Mouse (Mus musculus) hindbrain, embryonic 13.5 days (tissue): ENCODE data around the gene Nucks1. TPM values are rescaled to one million over a fixed set of nuclear protein-coding genes. Genes with fewer than 3 reads are reported as not detected.

Source experiments
- ATAC-seq: fragments of 200-750 bp; cut with Nextera tagmentation; 2 replicates; pipeline ENCODE4 v1.8.0; 2017; ENCODE audit warnings: moderate TSS enrichment; ENCODE audit not compliant: low FRiP score
- H3K27ac ChIP-seq: fragments of 300-500 bp; sonication (generic); 2 replicates; pipeline ENCODE4 v1.5.1; 2015; ENCODE audit warnings: inconsistent platforms, mild to moderate bottlenecking, moderate library complexity
- H3K27me3 ChIP-seq: fragments of 300-500 bp; sonication (generic); 2 replicates; pipeline ENCODE4 v1.6.1; 2015; ENCODE audit warnings: mild to moderate bottlenecking, inconsistent platforms
- H3K36me3 ChIP-seq: fragments of 300-500 bp; sonication (generic); 2 replicates; pipeline ENCODE4 v1.6.1; 2015; ENCODE audit warnings: mild to moderate bottlenecking, inconsistent platforms
- H3K4me1 ChIP-seq: fragments of 300-500 bp; sonication (generic); replicated peaks from 2 replicates; pipeline ENCODE4 v1.6.1; 2015; ENCODE audit warnings: inconsistent platforms
- H3K4me2 ChIP-seq: fragments of 300-500 bp; sonication (generic); 2 replicates; pipeline ENCODE4 v1.6.1; 2015; ENCODE audit warnings: inconsistent platforms, mild to moderate bottlenecking, moderate library complexity
- H3K4me3 ChIP-seq: fragments of 300-500 bp; sonication (generic); 2 replicates; pipeline ENCODE4 v1.5.1; 2015; ENCODE audit warnings: mild to moderate bottlenecking, inconsistent platforms
- H3K9ac ChIP-seq: fragments of 300-500 bp; sonication (generic); 2 replicates; pipeline ENCODE4 v1.6.1; 2015; ENCODE audit warnings: mild to moderate bottlenecking, inconsistent platforms
- H3K9me3 ChIP-seq: fragments of 300-500 bp; sonication (generic); 2 replicates; pipeline ENCODE4 v1.6.1; 2016; ENCODE audit warnings: inconsistent platforms
- WGBS: fragments of 180-500 bp; shearing (Covaris S2); methylation state at CpG from one replicate; pipeline ENCODE4 v1.1.7; 2015; 5-methylcytosine and 5-hydroxymethylcytosine counted together
- polyA plus RNA-seq: library from polyadenylated mRNA; unstranded; fragments of >200 nt; fragmentation: Nextera tagmentation; extraction: Ambion mirVana; gene quantifications from 2 replicates; pipeline ENCODE4 v1.2.1, GENCODE M21; 2015

Nucks1 gene
- polyA plus RNA-seq = 58.4 and 61.6 TPM in 2 replicates

- Histone ChIP-seq H3K4me2 (peak within 1 kb of the TSS; percentile 78), H3K4me1 (peaks cover 22% of the 10 kb centered on the region), H3K27ac (peak within 1 kb of the TSS; percentile 98), H3K9me3 (no peaks in the 10 kb centered on the region), H3K36me3 (peaks cover 3% of the 10 kb centered on the region; the same call in 1 of the 2 replicates), H3K27me3 (peaks cover 21% of the 10 kb centered on the region; the same call in 1 of the 2 replicates), H3K9ac (peak within 1 kb of the TSS; percentile 93), H3K4me3 (peak within 1 kb of the TSS; percentile 93)
- ATAC-seq = peak; percentile 99
- under 1% methylated on average over 35 of the region's 35 CpGs for WGBS
Measured at GRCm38 (mm10) chr1:131910001-131910648, at the start of gene Nucks1. Gene Nucks1 (plus strand): TSS chr1:131910534.

- Histone ChIP-seq H3K4me3 (no peak overlapping the region), H3K9me3 (no peaks in the 10 kb centered on the region), H3K27ac (no peak overlapping the region), H3K4me1 (no peaks in the 10 kb centered on the region), H3K27me3 (no peaks in the 10 kb centered on the region), H3K9ac (no peak overlapping the region), H3K4me2 (no peak overlapping the region), H3K36me3 (no peaks in the 10 kb centered on the region)
- 89% methylated on average over 4 of the region's 4 CpGs for WGBS
- no peak for ATAC-seq
Measured at GRCm38 (mm10) chr1:131861811-131862210, 48.5 kb upstream of the Nucks1 start.

DNA sequence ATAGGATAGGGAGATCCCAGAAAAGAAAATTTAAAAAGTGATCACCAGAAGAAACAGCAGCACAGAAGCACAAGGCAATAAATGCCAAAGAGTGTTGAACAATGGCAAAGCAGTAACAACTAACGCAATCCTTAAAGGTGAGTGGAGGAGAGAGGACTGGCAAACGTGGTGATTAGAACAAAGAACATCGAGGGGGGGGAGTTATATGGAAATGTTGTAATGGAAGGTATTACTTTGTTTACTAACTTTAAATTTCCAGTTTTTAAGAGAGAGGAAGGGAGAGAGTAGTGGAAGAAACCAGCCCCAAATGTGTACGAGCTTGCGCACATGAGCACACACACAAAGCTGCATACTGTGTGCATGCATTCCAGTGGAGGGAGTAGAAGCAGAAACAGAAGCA is 44.7 kb upstream of the Nucks1 start:
- H3K9ac ChIP-seq = no peak overlapping the region
- WGBS = 82% methylated on average over 5 of the region's 5 CpGs
- no peak for ATAC-seq
- no peak overlapping the region for H3K4me3 ChIP-seq
- no peak overlapping the region for H3K4me2 ChIP-seq
- no peaks in the 10 kb centered on the region for H3K36me3 ChIP-seq
- peaks cover 9% of the 10 kb centered on the region for H3K27me3 ChIP-seq
- H3K9me3 ChIP-seq = no peaks in the 10 kb centered on the region
- H3K4me1 ChIP-seq = peaks cover 5% of the 10 kb centered on the region
- no peak overlapping the region for H3K27ac ChIP-seq

DNA sequence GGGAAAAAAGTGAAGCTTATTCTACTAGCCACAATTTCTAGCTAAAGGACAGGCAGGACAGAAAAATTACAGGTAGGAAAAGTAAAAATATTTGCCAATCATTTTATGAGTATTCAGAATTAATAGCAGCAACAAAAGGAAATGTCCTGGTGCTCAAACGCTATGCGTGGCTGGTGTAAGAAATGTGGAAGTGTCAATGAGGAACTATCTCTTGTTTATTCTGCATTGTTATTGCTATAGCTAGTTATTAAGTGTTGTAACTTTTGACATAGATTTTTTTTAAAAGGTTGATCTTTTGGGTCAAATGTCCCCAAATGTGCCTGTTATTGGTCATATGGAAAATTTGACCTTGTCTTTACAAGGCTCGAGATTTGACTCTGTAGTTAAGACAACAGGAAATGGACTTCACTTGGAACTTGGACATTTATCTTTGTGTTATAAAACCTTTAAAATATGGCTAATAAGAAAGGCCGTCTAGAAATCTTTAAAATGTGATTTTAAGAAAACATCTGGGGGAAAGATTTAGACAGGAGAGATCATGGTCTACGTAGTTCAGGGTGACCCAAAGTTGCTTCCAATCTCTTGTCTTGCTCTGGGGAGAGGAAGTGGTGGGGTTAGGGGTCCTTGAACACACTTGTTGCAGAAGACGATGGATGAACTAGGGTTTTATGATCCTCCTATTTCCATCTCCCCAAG is 43.9 kb upstream of the Nucks1 start:
- 83% methylated on average over 6 of the region's 6 CpGs for WGBS
- no peak overlapping the region for H3K4me2 ChIP-seq
- H3K4me1 ChIP-seq = peaks cover 5% of the 10 kb centered on the region
- no peaks in the 10 kb centered on the region for H3K36me3 ChIP-seq
- H3K9ac ChIP-seq = no peak overlapping the region
- peaks cover 9% of the 10 kb centered on the region for H3K27me3 ChIP-seq
- peak; percentile 60; the same call in 1 of the 2 replicates for ATAC-seq
- H3K9me3 ChIP-seq = no peaks in the 10 kb centered on the region
- no peak overlapping the region for H3K27ac ChIP-seq
- no peak overlapping the region for H3K4me3 ChIP-seq

GRCm38 (mm10) chr1:131867093-131867945 is 43.0 kb upstream of the Nucks1 start, which contains the start of gene Rab29:
Gene Rab29 (plus strand): TSS chr1:131867224.
- H3K4me1 ChIP-seq = peaks cover 5% of the 10 kb centered on the region
- peak within 1 kb of the TSS; percentile 75 for H3K4me2 ChIP-seq
- WGBS = 2% methylated on average over 46 of the region's 46 CpGs

GRCm38 (mm10) chr1:131867946-131868290 is 42.4 kb upstream of the Nucks1 start:
- peak overlapping the region; percentile 75 for H3K4me2 ChIP-seq
- no peaks in the 10 kb centered on the region for H3K9me3 ChIP-seq
- H3K4me3 ChIP-seq = peak overlapping the region; percentile 55
- no peak overlapping the region for H3K27ac ChIP-seq
- no peaks in the 10 kb centered on the region for H3K36me3 ChIP-seq
- WGBS = 33% methylated on average over 10 of the region's 10 CpGs
- H3K9ac ChIP-seq = peak overlapping the region; percentile 67
- H3K27me3 ChIP-seq = peaks cover 9% of the 10 kb centered on the region
- H3K4me1 ChIP-seq = peaks cover 5% of the 10 kb centered on the region
- 0 out of 2 replicates have a peak, but pooled peaks have one; percentile 17 for ATAC-seq

More at GRCm38 (mm10) chr1:131867093-131867945, 43.0 kb upstream of the Nucks1 start, which contains the start of gene Rab29:
- H3K4me3 ChIP-seq = peak within 1 kb of the TSS; percentile 55
- no peak within 1 kb of the TSS for H3K27ac ChIP-seq
- H3K27me3 ChIP-seq = peaks cover 9% of the 10 kb centered on the region
- peak within 1 kb of the TSS; percentile 67 for H3K9ac ChIP-seq
- ATAC-seq = peak; percentile 97
- H3K9me3 ChIP-seq = no peaks in the 10 kb centered on the region
- no peaks in the 10 kb centered on the region for H3K36me3 ChIP-seq

DNA sequence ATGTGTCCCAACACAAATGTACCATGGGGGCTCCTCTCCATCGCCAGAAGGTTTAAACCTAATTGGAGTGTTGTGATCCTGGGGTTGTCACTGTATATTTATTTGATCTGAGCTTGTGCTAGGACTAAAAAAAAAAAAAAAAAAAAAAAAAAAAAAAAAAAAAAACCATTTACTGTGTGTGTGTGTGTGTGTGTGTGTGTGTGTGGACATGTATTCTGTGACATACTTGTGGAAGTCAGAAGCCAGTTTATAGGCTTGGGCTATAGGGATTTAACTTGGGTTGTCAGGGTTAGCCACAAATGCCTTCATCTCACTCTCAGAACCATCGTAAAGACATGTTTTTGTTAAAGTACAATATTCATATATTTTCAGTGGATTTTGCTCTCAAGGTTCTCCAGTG is 40.8 kb upstream of the Nucks1 start:
- H3K36me3 ChIP-seq = no peaks in the 10 kb centered on the region
- no peak overlapping the region for H3K27ac ChIP-seq
- H3K9me3 ChIP-seq = no peaks in the 10 kb centered on the region
- peaks cover 9% of the 10 kb centered on the region for H3K27me3 ChIP-seq
- WGBS = 89% methylated on average over 2 of the region's 2 CpGs
- H3K4me3 ChIP-seq = no peak overlapping the region
- no peak overlapping the region for H3K4me2 ChIP-seq
- no peak overlapping the region for H3K9ac ChIP-seq
- peaks cover 5% of the 10 kb centered on the region for H3K4me1 ChIP-seq
- no peak for ATAC-seq

DNA sequence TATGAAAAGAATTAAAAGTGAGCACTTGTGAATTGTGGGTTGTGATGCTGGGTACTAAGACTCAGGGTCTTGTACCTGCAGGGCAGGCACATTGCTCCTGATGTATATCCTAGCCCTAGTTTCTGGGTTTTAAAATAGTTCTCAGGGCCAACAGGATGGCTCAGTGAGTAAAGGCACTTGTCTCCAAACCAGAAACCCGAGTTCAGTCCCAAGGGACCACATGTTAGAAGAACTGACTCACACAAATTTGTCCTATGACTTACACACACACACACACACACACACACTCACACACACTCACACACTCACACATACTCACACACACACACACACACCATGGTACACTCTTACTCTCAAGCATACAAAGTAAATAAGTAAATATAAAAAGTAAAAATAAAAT is 37.5 kb upstream of the Nucks1 start:
- no peak overlapping the region for H3K4me2 ChIP-seq

GRCm38 (mm10) chr1:131879816-131880215 is 30.5 kb upstream of the Nucks1 start:
- H3K4me2 ChIP-seq = no peak overlapping the region
- H3K4me1 ChIP-seq = no peaks in the 10 kb centered on the region
- H3K9ac ChIP-seq = no peak overlapping the region
- no peak overlapping the region for H3K27ac ChIP-seq
- no peaks in the 10 kb centered on the region for H3K9me3 ChIP-seq
- 77% methylated on average over 2 of the region's 2 CpGs for WGBS
- no peaks in the 10 kb centered on the region for H3K27me3 ChIP-seq
- no peak for ATAC-seq
- H3K36me3 ChIP-seq = no peaks in the 10 kb centered on the region
- H3K4me3 ChIP-seq = no peak overlapping the region

More for the DNA sequence above, 37.5 kb upstream of the Nucks1 start:
- no peak overlapping the region for H3K4me3 ChIP-seq
- ATAC-seq = no peak
- no peaks in the 10 kb centered on the region for H3K36me3 ChIP-seq
- no peak overlapping the region for H3K9ac ChIP-seq
- H3K27ac ChIP-seq = no peak overlapping the region
- WGBS = 86% methylated on average over 1 of the region's 1 CpGs
- peaks cover under 1% of the 10 kb centered on the region; the same call in 1 of the 2 replicates for H3K4me1 ChIP-seq
- H3K27me3 ChIP-seq = peaks cover 5% of the 10 kb centered on the region
- H3K9me3 ChIP-seq = no peaks in the 10 kb centered on the region

- Histone ChIP-seq H3K4me2 (no peak overlapping the region), H3K4me1 (no peaks in the 10 kb centered on the region), H3K9ac (no peak overlapping the region), H3K27ac (no peak overlapping the region), H3K36me3 (no peaks in the 10 kb centered on the region), H3K4me3 (no peak overlapping the region), H3K9me3 (no peaks in the 10 kb centered on the region), H3K27me3 (no peaks in the 10 kb centered on the region)
- ATAC-seq = no peak
- 67% methylated on average over 2 of the region's 2 CpGs for WGBS
Measured at GRCm38 (mm10) chr1:131882787-131883186, 27.5 kb upstream of the Nucks1 start.

DNA sequence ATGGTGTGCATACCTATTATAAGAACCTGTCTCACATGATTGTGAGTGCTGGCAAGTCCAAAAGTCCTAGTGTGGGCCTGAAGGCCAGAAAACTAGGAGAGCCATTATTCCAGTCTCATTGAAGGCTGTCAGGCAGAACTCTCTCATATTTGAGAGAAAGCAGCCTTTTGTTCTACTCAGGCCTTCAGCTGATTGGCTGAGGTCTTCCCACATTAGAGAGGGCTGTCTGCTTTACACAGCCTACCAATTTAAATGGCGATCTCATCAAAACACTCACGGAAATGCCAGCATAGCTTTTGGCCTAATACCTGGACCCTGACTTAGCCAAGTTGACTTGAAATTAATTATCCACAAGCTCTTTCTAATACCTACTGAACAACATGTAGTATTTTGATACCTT is 24.2 kb upstream of the Nucks1 start:
- H3K9me3 ChIP-seq = no peaks in the 10 kb centered on the region
- no peak overlapping the region for H3K4me3 ChIP-seq
- no peak overlapping the region for H3K4me2 ChIP-seq
- H3K27ac ChIP-seq = no peak overlapping the region
- H3K27me3 ChIP-seq = no peaks in the 10 kb centered on the region
- no peaks in the 10 kb centered on the region for H3K36me3 ChIP-seq
- H3K4me1 ChIP-seq = no peaks in the 10 kb centered on the region
- no peak for ATAC-seq
- WGBS = 71% methylated on average over 2 of the region's 2 CpGs
- no peak overlapping the region for H3K9ac ChIP-seq

DNA sequence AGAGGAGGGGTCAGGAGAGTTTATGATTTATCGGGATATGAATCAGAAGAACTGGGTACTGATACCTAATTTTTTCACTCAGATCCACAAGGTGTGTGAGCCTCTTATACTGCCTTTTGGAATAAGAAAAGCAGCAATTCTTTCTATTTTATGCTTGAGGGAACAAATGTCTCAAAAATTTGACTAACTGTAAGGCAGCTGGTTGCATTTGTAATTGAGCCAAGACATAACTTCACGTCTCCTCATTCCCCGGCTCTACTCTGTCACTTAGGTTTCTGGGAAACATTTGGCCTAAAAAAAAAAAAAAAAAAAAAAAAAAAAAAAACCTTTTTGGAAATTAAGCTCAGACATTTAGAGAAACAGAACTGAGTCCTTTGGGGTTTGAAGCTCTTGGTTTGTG is 23.7 kb upstream of the Nucks1 start:
- Histone ChIP-seq H3K36me3 (no peaks in the 10 kb centered on the region), H3K9ac (no peak overlapping the region), H3K4me1 (no peaks in the 10 kb centered on the region), H3K27me3 (no peaks in the 10 kb centered on the region), H3K27ac (no peak overlapping the region), H3K4me2 (no peak overlapping the region), H3K9me3 (no peaks in the 10 kb centered on the region), H3K4me3 (no peak overlapping the region)
- ATAC-seq = no peak
- 90% methylated on average over 3 of the region's 3 CpGs for WGBS
